Mouse (Mus musculus) testis, adult 2 months (tissue): ENCODE measurements around the gene Hist1h4b. TPM values are rescaled to one million over a fixed set of nuclear protein-coding genes. Genes with fewer than 3 reads are reported as not detected.

Source experiments
- H3K27ac ChIP-seq: fragments of 200-500 bp; 2 replicates; pipeline ENCODE4 v1.5.1; 2012; ENCODE audit warnings: low read depth, low read length; ENCODE audit not compliant: control insufficient read depth, insufficient read depth
- H3K27me3 ChIP-seq: fragments of 200-500 bp; 2 replicates; pipeline ENCODE4 v1.6.1; 2012; ENCODE audit warnings: mild to moderate bottlenecking, low read length, moderate library complexity; ENCODE audit not compliant: control insufficient read depth, insufficient read depth
- H3K36me3 ChIP-seq: fragments of 200-500 bp; 2 replicates; pipeline ENCODE4 v1.6.1; 2012; ENCODE audit warnings: mild to moderate bottlenecking, low read length; ENCODE audit not compliant: control insufficient read depth, insufficient read depth
- H3K4me1 ChIP-seq: fragments of 200-500 bp; 2 replicates; pipeline ENCODE4 v1.6.1; 2012; ENCODE audit warnings: low read length; ENCODE audit not compliant: control insufficient read depth, insufficient read depth
- H3K4me3 ChIP-seq: fragments of 200-500 bp; 2 replicates; pipeline ENCODE4 v1.5.1; 2012; ENCODE audit warnings: low read depth, mild to moderate bottlenecking, low read length, moderate library complexity, mixed read lengths; ENCODE audit not compliant: control insufficient read depth
- CTCF ChIP-seq: fragments of 200-500 bp; IDR thresholded peaks from 2 replicates; pipeline ENCODE4 v1.5.1; 2012; ENCODE audit warnings: low read depth, mild to moderate bottlenecking, inconsistent platforms, low read length, moderate library complexity; ENCODE audit not compliant: control insufficient read depth, insufficient read depth, insufficient replicate concordance
- POLR2A ChIP-seq: fragments of 200-500 bp; IDR thresholded peaks from 2 replicates; pipeline ENCODE4 v1.6.1; 2012; ENCODE audit warnings: low read depth, mild to moderate bottlenecking, inconsistent platforms, low read length, moderate library complexity; ENCODE audit not compliant: control insufficient read depth
- polyA plus RNA-seq: library from polyadenylated mRNA; depleted of rRNA; stranded (reverse); fragments of >200 nt; gene quantifications from 2 replicates; pipeline ENCODE4 v1.2.3, GENCODE M21; 2012

The Hist1h4b gene
- polyA plus RNA-seq, 1 experiment, result 2.5 TPM

DNA sequence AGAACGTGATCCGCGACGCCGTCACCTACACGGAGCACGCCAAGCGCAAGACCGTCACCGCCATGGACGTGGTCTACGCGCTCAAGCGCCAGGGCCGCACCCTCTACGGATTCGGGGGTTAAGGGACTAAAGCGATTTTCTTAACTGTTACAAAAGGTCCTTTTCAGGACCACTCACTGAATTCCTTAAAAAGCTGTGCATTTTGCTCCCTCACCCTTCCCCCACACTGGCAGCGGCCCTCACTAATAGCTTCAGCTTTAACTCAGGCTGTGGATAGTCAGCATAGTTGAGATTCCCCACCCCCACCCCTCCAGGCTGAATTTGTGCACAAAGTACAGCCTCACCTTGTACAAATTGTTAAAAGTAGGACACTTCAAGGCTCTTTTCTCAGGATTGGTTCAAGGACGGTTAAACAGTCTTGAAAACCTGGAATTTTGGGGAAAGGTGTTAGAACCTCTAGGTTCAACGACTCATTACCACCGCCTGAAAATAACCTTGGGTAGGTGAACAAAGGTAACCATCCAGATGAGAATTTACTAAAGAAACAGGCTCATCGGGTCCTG lies 479 bp downstream of the Hist1h4b start:
- TF ChIP-seq POLR2A (no peak), CTCF (no peak)
- H3K4me3 ChIP-seq, result peak overlapping the region; percentile 68
- H3K4me1 ChIP-seq, result peaks cover 4% of the 10 kb centered on the region; the same call in 1 of the 2 replicates
- no peaks in the 10 kb centered on the region for H3K36me3 ChIP-seq
- no peaks in the 10 kb centered on the region for H3K27me3 ChIP-seq
- peak overlapping the region; percentile 81 for H3K27ac ChIP-seq

GRCm38 (mm10) chr13:23757921-23758320 lies 1.1 kb downstream of the Hist1h4b start:
- H3K27ac ChIP-seq, result no peak overlapping the region
- no peak for TF ChIP-seq CTCF
- TF ChIP-seq POLR2A, result no peak
- H3K4me1 ChIP-seq, result peaks cover 2% of the 10 kb centered on the region; the same call in 1 of the 2 replicates
- no peaks in the 10 kb centered on the region for H3K27me3 ChIP-seq
- H3K36me3 ChIP-seq, result no peaks in the 10 kb centered on the region
- H3K4me3 ChIP-seq, result no peak overlapping the region; the same call in 1 of the 2 replicates

- H3K36me3 ChIP-seq, result no peaks in the 10 kb centered on the region
- no peak overlapping the region for H3K27ac ChIP-seq
- TF ChIP-seq CTCF, result no peak
- TF ChIP-seq POLR2A, result no peak
- peaks cover 6% of the 10 kb centered on the region for H3K4me1 ChIP-seq
- peak overlapping the region; percentile 50; the same call in 1 of the 2 replicates for H3K4me3 ChIP-seq
- no peaks in the 10 kb centered on the region for H3K27me3 ChIP-seq
Measured at GRCm38 (mm10) chr13:23759251-23759771, 2.5 kb downstream of the Hist1h4b start.

- H3K27ac ChIP-seq, result peak overlapping the region; percentile 91
- TF ChIP-seq POLR2A, result no peak
- no peak for TF ChIP-seq CTCF
- no peaks in the 10 kb centered on the region for H3K27me3 ChIP-seq
- peaks cover 8% of the 10 kb centered on the region for H3K4me1 ChIP-seq
- H3K36me3 ChIP-seq, result no peaks in the 10 kb centered on the region
- peak overlapping the region; percentile 85; the same call in 1 of the 2 replicates for H3K4me3 ChIP-seq
Measured at GRCm38 (mm10) chr13:23759916-23760239, 3.1 kb downstream of the Hist1h4b start.

GRCm38 (mm10) chr13:23760240-23760971 lies 3.6 kb downstream of the Hist1h4b start:
- no peaks in the 10 kb centered on the region for H3K36me3 ChIP-seq
- peaks cover 11% of the 10 kb centered on the region for H3K4me1 ChIP-seq
- H3K4me3 ChIP-seq, result peak overlapping the region; percentile 85
- no peak for TF ChIP-seq CTCF
- no peak for TF ChIP-seq POLR2A
- H3K27me3 ChIP-seq, result no peaks in the 10 kb centered on the region
- peak overlapping the region; percentile 91 for H3K27ac ChIP-seq

DNA sequence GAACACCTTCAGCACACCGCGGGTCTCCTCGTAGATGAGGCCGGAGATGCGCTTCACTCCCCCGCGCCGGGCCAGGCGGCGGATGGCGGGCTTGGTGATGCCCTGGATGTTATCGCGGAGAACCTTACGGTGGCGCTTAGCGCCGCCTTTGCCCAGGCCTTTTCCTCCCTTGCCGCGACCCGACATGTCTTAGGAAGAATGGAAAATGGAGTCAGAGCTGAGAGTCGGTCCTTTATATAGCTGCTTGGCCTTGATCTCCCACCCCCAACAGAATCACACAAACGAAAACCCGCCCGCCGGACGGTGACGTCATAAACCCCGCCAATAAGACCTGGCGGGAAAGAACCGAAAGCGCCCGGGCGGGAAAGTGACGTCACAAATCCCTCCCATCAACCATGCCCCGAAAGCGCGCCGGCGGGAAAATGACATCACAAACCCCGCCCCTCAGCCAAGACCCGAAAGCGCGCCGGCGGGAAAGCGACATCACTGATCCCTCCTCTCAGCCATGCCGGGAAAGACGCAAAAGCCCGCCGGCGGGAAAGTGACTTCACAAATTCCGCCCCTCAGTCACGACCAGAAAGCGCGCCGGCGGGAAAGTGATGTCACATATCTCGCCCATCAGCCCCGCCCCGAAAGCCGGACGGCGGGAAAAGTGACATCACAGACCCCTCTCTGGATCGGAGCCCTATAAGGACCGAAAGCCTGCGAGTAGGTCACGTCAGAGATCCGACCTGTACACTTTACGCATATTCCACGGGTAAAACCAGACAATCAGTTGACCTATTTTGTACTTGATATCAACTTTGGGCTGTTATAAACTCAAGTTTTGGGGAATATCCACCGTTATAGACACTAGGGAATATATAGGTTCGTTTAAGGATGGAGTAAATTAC lies 4.4 kb downstream of the Hist1h4b start, which contains the start of gene Hist1h4a:
Hist1h4a (minus strand) TSS at position 259 of the 893 bp plus-strand sequence.
- peaks cover 11% of the 10 kb centered on the region for H3K4me1 ChIP-seq
- H3K27me3 ChIP-seq, result no peaks in the 10 kb centered on the region

More for the DNA sequence above, 4.4 kb downstream of the Hist1h4b start, which contains the start of gene Hist1h4a:
- Histone ChIP-seq H3K4me3 (peak within 1 kb of the TSS; percentile 85), H3K27ac (peak within 1 kb of the TSS; percentile 91), H3K36me3 (no peaks in the 10 kb centered on the region)
- TF ChIP-seq POLR2A (peak; percentile 51; the same call in 1 of the 2 replicates), CTCF (no peak)
